Mouse (Mus musculus) embryo, embryonic 9.5 days (tissue): ENCODE measurements around the gene Ankrd13a.
"Not testable (repeated sequence)": the region's sequence is repeated elsewhere in the genome, so short reads cannot be mapped to it uniquely, and the experiment has no call there.

Source experiments
- DNase-seq: peaks from one replicate; pipeline ENCODE4 v3.0.0-alpha.2; 2017; ENCODE audit errors: extremely low spot score

Gene Ankrd13a

DNA sequence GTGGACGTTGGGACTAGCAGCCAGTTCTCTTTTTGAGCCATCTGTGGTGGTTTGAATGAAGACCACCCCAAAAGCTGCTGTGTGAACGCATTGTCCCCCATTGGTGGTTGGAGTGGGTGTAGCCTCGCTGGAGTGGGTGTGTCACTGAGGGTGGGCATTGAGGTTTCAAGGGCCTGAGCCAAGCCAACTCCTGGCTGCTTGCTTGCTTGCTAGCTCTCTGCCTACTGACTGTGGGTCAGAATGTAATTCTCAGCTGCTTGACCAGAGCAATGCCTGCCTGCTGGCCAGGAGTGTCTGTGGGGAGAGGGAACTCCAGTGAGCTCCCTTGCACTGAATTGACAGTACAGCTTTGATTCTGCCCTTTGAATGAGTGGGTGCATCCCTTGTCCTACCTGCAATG lies 55.3 kb downstream of the Ankrd13a start:
- no peak for DNase-seq

DNA sequence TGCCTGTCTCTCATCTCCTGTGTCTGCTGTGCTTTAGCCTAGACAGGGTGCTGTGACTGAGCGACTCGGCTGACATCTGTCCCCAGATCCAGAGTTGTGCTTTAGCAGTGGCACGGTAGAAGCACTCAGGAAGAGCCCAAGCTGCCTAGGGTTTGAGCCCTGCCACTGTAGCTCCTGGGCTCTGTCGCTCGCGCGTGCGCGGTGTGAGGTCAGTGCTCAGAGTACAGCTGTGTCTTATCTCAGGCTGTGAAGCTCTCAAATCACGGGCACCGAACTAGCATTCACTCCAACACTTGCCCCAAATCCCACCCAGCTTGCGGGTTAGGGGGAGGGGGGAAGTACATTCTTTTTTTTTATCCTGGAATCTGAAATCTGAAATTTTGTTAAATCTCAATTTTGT lies 62.4 kb downstream of the Ankrd13a start:
- DNase-seq: no peak

DNA sequence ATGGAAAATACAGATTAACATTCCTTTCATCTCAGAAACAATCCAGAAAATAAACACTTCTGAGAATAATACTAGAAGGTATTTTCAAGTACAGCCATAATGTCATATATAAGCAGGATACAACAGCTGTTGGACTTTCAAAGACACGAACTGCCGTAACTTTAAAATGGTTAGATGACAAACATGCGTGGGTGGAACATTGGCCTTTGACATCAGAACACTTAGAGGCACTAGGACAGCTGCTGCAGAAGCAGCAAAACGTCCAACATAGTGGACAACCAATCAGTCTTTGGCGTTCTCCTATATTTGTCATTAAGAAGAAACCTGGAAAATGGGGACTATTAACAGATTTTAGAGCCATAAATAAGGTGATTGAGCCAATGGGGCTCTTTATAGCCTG lies 66.0 kb downstream of the Ankrd13a start:
- DNase-seq: not testable (repeated sequence)

DNA sequence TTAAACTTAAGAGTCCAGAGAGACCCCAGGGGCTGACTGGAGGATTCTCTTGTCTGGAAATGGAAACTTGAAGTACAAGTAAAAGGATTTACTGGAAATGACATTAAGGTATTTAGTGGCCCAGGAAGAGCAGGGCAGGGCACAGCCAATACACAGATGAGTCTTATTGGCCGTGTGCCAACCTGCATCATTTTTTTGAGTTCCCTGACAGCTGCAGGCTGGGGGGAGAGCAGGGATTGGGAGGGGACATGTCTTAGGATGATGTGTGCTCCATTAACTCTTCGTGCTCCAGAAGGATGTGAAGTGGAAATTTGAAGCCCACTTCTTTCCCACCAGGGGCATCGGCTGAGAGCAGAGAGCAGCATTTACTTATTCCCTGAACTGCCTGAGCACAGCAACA lies 67.7 kb downstream of the Ankrd13a start:
- DNase-seq: not testable (repeated sequence)

DNA sequence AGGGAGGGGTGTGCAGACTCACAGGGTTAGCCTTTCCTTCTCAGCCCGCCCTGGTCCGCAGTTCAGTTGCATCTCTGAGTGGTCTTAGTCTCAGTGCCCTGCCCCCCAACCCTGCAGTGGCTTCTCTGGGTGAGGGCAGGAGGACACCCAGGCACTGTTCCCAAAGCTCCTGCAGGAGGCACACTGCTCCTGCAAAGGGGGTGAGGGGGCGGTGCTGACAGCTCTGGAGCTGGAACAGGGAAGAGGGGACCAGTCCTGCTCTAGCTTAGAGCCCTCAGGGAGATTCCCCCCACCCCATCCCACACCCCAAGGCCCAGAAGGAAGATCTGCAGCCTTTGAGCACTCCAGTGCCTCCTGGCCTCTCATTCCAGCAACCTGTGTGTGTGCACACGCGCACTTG lies 68.2 kb downstream of the Ankrd13a start:
- DNase-seq: no peak

DNA sequence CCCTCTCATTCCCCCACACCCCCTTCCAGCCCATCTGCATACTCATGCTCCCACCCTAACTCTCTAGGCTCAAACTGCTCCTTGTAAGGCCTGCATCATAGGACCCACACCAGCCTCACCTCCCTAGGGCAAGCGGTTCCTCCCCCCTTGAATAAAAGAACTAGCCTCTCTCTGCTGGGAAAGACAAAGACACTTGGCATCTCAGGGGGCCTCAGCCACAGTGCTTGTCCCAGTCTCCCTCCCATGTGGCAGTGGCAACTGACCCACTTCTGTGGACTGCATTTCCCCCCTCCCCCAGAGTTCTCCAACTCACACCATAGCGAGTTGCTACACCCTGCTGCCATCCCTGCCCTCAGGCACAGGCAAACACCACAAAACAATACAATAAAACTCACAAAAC lies 69.9 kb downstream of the Ankrd13a start:
- DNase-seq: not testable (repeated sequence)

DNA sequence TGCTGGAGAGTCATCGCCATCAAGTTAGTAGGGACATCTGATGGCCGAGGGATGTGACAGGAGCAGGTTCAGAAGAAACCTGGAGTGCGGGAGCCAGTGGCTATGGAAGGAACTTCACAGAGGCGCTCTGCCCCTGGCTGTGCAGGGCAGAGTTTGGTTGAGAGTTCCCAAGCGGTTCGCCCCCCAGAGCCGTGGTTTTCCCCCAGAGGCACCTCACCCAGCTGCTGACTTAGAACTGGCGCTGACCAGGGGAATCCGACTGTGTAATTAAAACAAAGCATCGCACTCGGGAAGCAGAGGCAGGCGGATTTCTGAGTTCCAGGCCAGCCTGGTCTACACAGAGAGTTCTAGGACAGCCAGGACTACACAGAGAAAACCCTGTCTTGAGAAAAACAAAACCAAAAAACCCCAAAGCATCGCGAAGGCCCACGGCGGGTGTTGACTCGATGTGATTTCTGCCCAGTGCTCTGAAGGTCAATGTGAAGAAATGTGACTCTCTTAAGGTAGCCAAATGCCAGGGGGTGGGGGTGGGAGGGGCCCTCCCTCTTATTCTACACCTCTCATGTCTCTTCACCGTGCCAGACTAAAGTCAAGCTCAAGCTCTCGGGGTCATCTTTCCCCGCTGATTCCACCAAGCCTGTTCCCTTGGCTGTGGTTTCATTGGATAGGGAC lies 77.2 kb downstream of the Ankrd13a start:
- DNase-seq: no peak

DNA sequence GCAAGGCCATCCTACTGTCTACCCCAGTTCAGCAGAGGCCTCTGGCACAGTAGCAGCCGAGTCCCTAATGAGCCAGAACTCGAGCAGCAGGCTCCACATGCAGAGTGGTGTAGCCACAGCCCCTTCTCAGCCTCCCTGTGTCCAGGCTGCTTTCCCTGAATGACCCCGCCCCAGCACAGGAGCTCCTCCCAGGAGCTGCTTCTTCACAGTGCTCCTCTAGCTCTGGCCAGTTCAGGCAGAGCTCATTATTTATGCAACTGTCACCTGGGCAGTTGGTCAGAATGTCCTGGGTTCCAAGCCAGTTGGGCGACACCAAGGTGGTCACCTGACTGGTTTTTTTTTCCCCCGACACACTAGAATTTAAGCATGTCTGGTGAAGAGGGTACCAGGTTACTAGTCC lies 78.9 kb downstream of the Ankrd13a start, which contains the start of gene 4930519G04Rik:
TSS of gene 4930519G04Rik (plus strand) at position 301 of the 400 bp plus-strand sequence.
- DNase-seq: not testable (repeated sequence)
